Mouse (Mus musculus): Measurements from ENCODE around the gene Negr1.

DNA sequence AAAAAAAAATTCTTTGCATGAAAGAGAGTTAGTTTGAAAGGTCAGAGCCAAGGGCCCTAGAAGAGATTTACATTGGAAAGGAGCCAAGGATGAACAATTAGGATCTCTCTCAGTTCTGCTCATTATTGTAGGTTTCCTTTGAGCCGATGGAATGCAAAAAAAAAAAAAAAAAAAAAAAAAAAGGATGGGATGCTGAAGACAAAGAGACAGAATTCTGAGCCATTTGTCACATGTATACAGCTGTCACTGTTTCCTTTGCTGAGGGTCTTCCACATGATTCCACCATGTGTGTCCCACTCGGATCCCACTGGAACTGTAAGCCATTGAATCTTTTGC is 309.3 kb downstream of the Negr1 start:
- no peak for TF ChIP-seq CTCF (IDR thresholded peaks at IDR 0.05)
- no peak for TF ChIP-seq EP300 (IDR thresholded peaks at IDR 0.05; ENCODE audit: insufficient read depth, low read depth, low read length)

All from heart, adult 2 months (tissue).